Mouse (Mus musculus): ENCODE data around the gene Tas1r1.

- TF ChIP-seq CTCF (IDR thresholded peaks at IDR 0.05; ENCODE audit: control insufficient read depth, insufficient read depth, insufficient read length) (no peak), MYOG (IDR thresholded peaks at IDR 0.05; ENCODE audit: control insufficient read depth, extremely low read depth, insufficient read length) (no peak), USF1 (IDR thresholded peaks at IDR 0.05; ENCODE audit: low read depth) (no peak)
Observed at GRCm38 (mm10) chr4:151985886-151986285, 52.5 kb downstream of the Tas1r1 start.
